Mouse (Mus musculus): ENCODE data around the gene St3gal6. TPM values are rescaled to one million over a fixed set of nuclear protein-coding genes. Genes with fewer than 3 reads are reported as not detected.

St3gal6 gene
- polyA plus RNA-seq, 1 experiment from 2014 or later = 6.4 TPM

Other genes starting within 250 kb of the St3gal6 start
- 18.8 and 19.2 TPM in 2 replicates for gene Dcbld2, start 115.8 kb downstream of the St3gal6 start, polyA plus RNA-seq (2014; fragmentation: Nextera tagmentation; extraction: Ambion mirVana)
- gene Gm813, start 92.7 kb upstream of the St3gal6 start, polyA plus RNA-seq (2014; fragmentation: Nextera tagmentation; extraction: Ambion mirVana) = not detected in 2 replicates
- not detected in 2 replicates for gene E330017A01Rik, start 114.5 kb upstream of the St3gal6 start, polyA plus RNA-seq (2014; fragmentation: Nextera tagmentation; extraction: Ambion mirVana)
- 22.3 and 23.1 TPM in 2 replicates for gene Cpox, start 146.0 kb upstream of the St3gal6 start, polyA plus RNA-seq (2014; fragmentation: Nextera tagmentation; extraction: Ambion mirVana)
- gene Gpr15, start 194.8 kb upstream of the St3gal6 start, polyA plus RNA-seq (2014; fragmentation: Nextera tagmentation; extraction: Ambion mirVana) = not detected in 2 replicates
- gene Cldnd1, start 203.7 kb upstream of the St3gal6 start, polyA plus RNA-seq (2014; fragmentation: Nextera tagmentation; extraction: Ambion mirVana) = 132 and 136 TPM in 2 replicates
- not detected in 2 replicates for gene Olfr172, start 238.9 kb upstream of the St3gal6 start, polyA plus RNA-seq (2014; fragmentation: Nextera tagmentation; extraction: Ambion mirVana)